Mouse (Mus musculus) kidney, adult 2 months (tissue): ENCODE results near the gene Ptprm.

Experiments used
- CTCF ChIP-seq: fragments of 200-500 bp; conservative IDR thresholded peaks from 2 replicates; pipeline ENCODE4 v1.5.1; 2011; ENCODE audit warnings: low read depth, mild to moderate bottlenecking, control low read depth, low read length, moderate library complexity, mixed read lengths; ENCODE audit not compliant: insufficient read depth, insufficient read length
- POLR2A ChIP-seq: fragments of 200-500 bp; IDR thresholded peaks from one replicate; pipeline ENCODE4 v1.6.1; 2011; ENCODE audit warnings: low read depth, low read length, control low read depth

DNA sequence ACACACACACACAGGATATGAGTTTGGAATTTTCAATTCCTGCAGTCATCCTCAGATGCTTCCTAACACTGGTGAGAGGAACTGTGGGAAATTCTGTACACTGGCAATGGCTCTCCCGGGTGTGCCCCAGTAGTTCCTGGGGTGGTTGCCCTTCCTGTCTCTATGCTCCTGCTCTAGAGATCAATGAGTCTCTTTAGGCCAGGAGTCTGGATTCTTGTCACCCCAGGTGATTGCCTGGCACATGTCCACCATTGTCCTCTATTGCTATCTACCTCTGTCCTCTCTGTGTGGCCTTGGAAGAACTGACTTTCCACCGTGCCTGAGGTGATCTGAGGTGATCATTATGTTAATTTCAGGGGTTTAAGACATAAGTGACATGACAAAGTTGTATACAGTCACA, 10.8 kb downstream of the Ptprm start:
- no peak for TF ChIP-seq CTCF
- no peak for TF ChIP-seq POLR2A
